Mouse (Mus musculus): ENCODE results near the gene Rps23. TPM values are rescaled to one million over a fixed set of nuclear protein-coding genes. Genes with fewer than 3 reads are reported as not detected.

Gene Rps23
- polyA plus RNA-seq (2017; shearing (Covaris generic)): 100 to 1,000 TPM; 536 to 601 TPM

DNA sequence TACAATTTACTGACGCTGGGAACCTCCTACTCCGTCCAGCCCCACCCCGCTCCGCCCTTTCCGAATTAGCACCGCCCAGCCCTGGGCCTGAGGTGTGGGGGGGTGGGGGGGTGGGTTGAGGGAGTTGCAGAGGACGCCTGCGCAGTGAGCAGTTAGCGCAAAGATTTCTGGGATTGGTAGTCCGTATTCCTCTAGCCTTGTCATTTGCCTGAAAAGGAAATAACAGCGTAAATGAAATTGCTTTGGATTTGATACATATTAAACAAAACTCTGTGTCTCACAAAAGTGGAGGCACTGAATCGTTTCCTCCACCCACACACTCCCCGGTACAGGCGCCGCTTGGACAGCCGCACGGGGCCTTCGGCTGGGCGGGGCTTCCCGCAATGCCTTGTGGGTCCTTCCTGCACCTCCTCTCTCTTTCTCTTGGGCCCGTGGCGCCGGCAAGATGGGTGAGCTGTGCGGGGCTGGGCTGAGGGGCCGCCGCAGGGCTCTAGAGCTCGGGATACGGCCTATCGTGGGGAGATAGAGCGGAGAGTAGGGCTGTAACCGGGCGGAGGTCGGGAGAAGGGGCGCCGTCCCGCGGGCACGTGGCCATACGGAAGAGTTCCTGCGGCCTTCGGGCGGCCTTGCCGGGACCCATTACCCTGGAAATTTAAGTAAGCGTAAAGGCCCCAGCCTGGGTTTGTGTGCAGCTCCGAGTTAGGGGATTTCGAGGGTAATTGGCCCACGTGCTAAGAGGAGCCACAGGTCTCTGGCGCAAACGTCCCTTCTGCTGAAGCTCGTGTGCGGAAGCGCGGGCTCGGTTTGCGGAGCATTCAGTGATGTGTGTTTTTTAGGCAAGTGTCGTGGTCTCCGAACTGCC is at the start of gene Rps23:
Gene Rps23 (plus strand): TSS at position 208 of the 862 bp plus-strand sequence.

GRCm38 (mm10) chr13:90905176-90905575 is 17.6 kb upstream of the Rps23 start, which contains the start of gene Atp6ap1l:
Gene Atp6ap1l (minus strand): TSS chr13:90905355.

Other genes with a start within 250 kb of the Rps23 start
- under 1 TPM in 1 of 2 experiments, not detected in 1; 0.64 TPM for gene Atp6ap1l, start 17.6 kb upstream of the Rps23 start, polyA plus RNA-seq (2017; shearing (Covaris generic))

Data from inflammation-experienced regulatory T-cells (primary cell).